Mouse (Mus musculus) kidney, adult 2 months (tissue): ENCODE data around the gene Ceacam15.

Experiments used
- CTCF ChIP-seq: fragments of 200-500 bp; conservative IDR thresholded peaks from 2 replicates; pipeline ENCODE4 v1.5.1; 2011; ENCODE audit warnings: low read depth, mild to moderate bottlenecking, control low read depth, low read length, moderate library complexity, mixed read lengths; ENCODE audit not compliant: insufficient read depth, insufficient read length
- POLR2A ChIP-seq: fragments of 200-500 bp; IDR thresholded peaks from one replicate; pipeline ENCODE4 v1.6.1; 2011; ENCODE audit warnings: low read depth, low read length, control low read depth

DNA sequence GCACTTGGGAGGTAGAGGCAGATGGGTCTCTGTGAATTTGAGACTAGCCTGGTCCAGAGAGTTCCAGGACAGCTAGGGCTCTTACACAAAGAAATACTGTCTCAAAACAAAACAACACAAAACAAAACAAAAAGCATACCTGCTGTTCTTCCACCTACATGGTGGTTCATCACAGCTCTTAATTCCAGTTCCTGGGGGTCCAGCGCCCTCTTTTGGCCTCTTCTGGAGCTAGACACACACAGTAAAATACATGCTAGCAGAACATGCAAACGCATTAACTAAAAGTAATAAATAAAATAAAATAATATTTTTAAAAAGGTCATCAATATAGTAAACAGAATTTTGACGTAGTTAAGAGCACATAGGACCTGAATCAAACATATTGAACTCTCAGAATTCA lies 19.5 kb upstream of the Ceacam15 start:
- TF ChIP-seq POLR2A (no peak), CTCF (peak; percentile 61)
